In genomic region chr11:32262674-32263415, GRCm38 (mm10) we compare ENCODE assay signal across 20 mouse cellular contexts. TPM values are rescaled to one million over a fixed set of nuclear protein-coding genes. Genes with fewer than 3 reads are reported as not detected.
A peak's percentile ranks its signal among the peaks of the same experiment; 100 is the strongest.
DNase-seq lines count a peak whose midpoint lies in the region; ATAC-seq and TF ChIP-seq lines count a peak whose summit lies in the region.
"Had no signal": no experiment of that assay in that cellular context is flagged by ENCODE, and none has a peak within 500 bp of the region (broad histone marks: within the 10 kb centered on the region; RNA-seq: fewer than 3 reads in every experiment).

No protein-coding gene starts in this region.

- H3K9ac ChIP-seq in heart, embryonic 13.5 days, result 0 out of 2 replicates have a peak overlapping the region, but pooled peaks have one; percentile 2
- H3K9ac ChIP-seq in neural tube, embryonic 15.5 days (replicated peaks), result no peak overlapping the region
- H3K9ac ChIP-seq: limb, embryonic 12.5 days had no signal

- H3K4me2 ChIP-seq in heart, embryonic 13.5 days, result peak overlapping the region; percentile 0; the same call in 1 of the 2 replicates
- H3K4me2 ChIP-seq in neural tube, embryonic 15.5 days, result no peak overlapping the region
- H3K4me2 ChIP-seq: limb, embryonic 12.5 days had no signal

- intact Hi-C loops in heart, postnatal 10 days (cut with DNase I), result no loop called here
- intact Hi-C loops in gastrocnemius, adult 2 months (cut with DNase I), result no loop called here
- intact Hi-C loops in left cerebral cortex, postnatal 4 days (cut with DNase I), result no loop called here

- H3K27me3 ChIP-seq in heart, embryonic 13.5 days (replicated peaks), result no peaks in the 10 kb centered on the region
- no peaks in the 10 kb centered on the region for H3K27me3 ChIP-seq in neural tube, embryonic 15.5 days (replicated peaks)
- H3K27me3 ChIP-seq: CH12.LX; limb, embryonic 12.5 days; Patski had no signal

- H3K36me3 ChIP-seq in heart, embryonic 13.5 days, result peaks cover 30% of the 10 kb centered on the region
- H3K36me3 ChIP-seq in neural tube, embryonic 15.5 days, result 0 out of 2 replicates have a peak, but pooled peaks cover 16% of the 10 kb centered on the region

- TF ChIP-seq CTCF in embryonic fibroblast, embryonic 13.5 days (IDR thresholded peaks at IDR 0.05; ENCODE audit: borderline replicate concordance, insufficient read depth, low read length), result no peak
- TF ChIP-seq CTCF in gastrocnemius, adult 2 months (IDR thresholded peaks at IDR 0.05), result no peak

- H3K9me3 ChIP-seq in heart, embryonic 13.5 days, result no peaks in the 10 kb centered on the region
- no peaks in the 10 kb centered on the region for H3K9me3 ChIP-seq in neural tube, embryonic 15.5 days (replicated peaks)
- H3K9me3 ChIP-seq: limb, embryonic 12.5 days had no signal

- ATAC-seq in heart, embryonic 13.5 days (ENCODE audit: extremely low read depth, insufficient number of reproducible peaks, low FRiP score, low TSS enrichment), result no peak
- ATAC-seq in neural tube, embryonic 15.5 days (ENCODE audit: low FRiP score), result no peak
- no peak for ATAC-seq in megakaryocyte-erythroid progenitor cell, adult 5-6 weeks (replicated peaks; ENCODE audit: low FRiP score, low TSS enrichment, poor library complexity, severe bottlenecking)
- ATAC-seq: forebrain, embryonic 16.5 days; hindbrain, embryonic 16.5 days; Patski had no signal

- DNase-seq in heart, postnatal 10 days, result no peak
- DNase-seq in neural tube, embryonic 10.5 days (ENCODE audit: extremely low spot score, low spot score), result peak; percentile 30
- DNase-seq in gastrocnemius, adult 2 months, result no peak
- no peak for DNase-seq in left cerebral cortex, postnatal 4 days
- DNase-seq: cerebellum, postnatal 14 days; kidney, postnatal 4 days; layer of hippocampus, postnatal 36 days; lung, postnatal 14 days; midbrain, embryonic 14.5 days had no signal

- peaks cover 32% of the 10 kb centered on the region for H3K4me1 ChIP-seq in heart, embryonic 13.5 days
- peaks cover 11% of the 10 kb centered on the region for H3K4me1 ChIP-seq in neural tube, embryonic 15.5 days
- H3K4me1 ChIP-seq in embryonic fibroblast, embryonic 13.5 days (ENCODE audit: control insufficient read depth, insufficient read depth, low read length), result peaks cover 28% of the 10 kb centered on the region

- TF ChIP-seq POLR2A in embryonic fibroblast, embryonic 13.5 days (IDR thresholded peaks at IDR 0.05; ENCODE audit: low read depth, low read length), result no peak

- H3K4me3 ChIP-seq in heart, embryonic 13.5 days, result no peak overlapping the region
- no peak overlapping the region for H3K4me3 ChIP-seq in neural tube, embryonic 15.5 days (replicated peaks)
- no peak overlapping the region for H3K4me3 ChIP-seq in embryonic fibroblast, embryonic 13.5 days (ENCODE audit: insufficient read depth, low read length)
- no peak overlapping the region for H3K4me3 ChIP-seq in gastrocnemius, adult 2 months
- H3K4me3 ChIP-seq: limb, embryonic 12.5 days had no signal

- WGBS in heart, embryonic 13.5 days, result 68% methylated on average over 10 of the region's 10 CpGs
- WGBS in neural tube, embryonic 15.5 days, result 87% methylated on average over 10 of the region's 10 CpGs

- peak overlapping the region; percentile 13; the same call in 1 of the 2 replicates for H3K27ac ChIP-seq in heart, embryonic 13.5 days (replicated peaks)
- H3K27ac ChIP-seq in neural tube, embryonic 15.5 days (replicated peaks), result no peak overlapping the region
- H3K27ac ChIP-seq in embryonic fibroblast, embryonic 13.5 days (ENCODE audit: insufficient read depth, low read length), result peak overlapping the region; percentile 72
- H3K27ac ChIP-seq in gastrocnemius, adult 2 months, result no peak overlapping the region
- H3K27ac ChIP-seq: limb, embryonic 12.5 days had no signal

RNA-seq across cellular contexts. Expression of gene Nprl3, which starts 4.7 kb away (rescaled TPM):
- polyA plus RNA-seq in heart, embryonic 13.5 days (2015; fragmentation: Nextera tagmentation; extraction: Ambion mirVana), result 33.4 and 34.9 TPM in 2 replicates
- total RNA-seq in heart, postnatal 10 days (2021), result 10 to 100 TPM; 26.6 to 27.6 TPM
- polyA plus RNA-seq in neural tube, embryonic 15.5 days (2015; fragmentation: Nextera tagmentation; extraction: Ambion mirVana), result 38.8 and 42.5 TPM in 2 replicates
- 43.1 and 49.4 TPM in 2 replicates for polyA plus RNA-seq in embryonic fibroblast, embryonic 13.5 days (2011; ENCODE audit: insufficient read length, low read depth, missing spikeins)
- total RNA-seq in gastrocnemius, adult 2 months (2021), result 10 to 100 TPM; 25.6 to 29.6 TPM
- total RNA-seq in left cerebral cortex, postnatal 4 days (2021), result 10 to 100 TPM; 51.0 to 57.6 TPM
- 45.7 and 65.0 TPM in 2 replicates for total RNA-seq in megakaryocyte-erythroid progenitor cell, adult 5-6 weeks (2014; fragmentation: Nextera tagmentation)
- 12.9 and 35.6 TPM in 2 replicates for total RNA-seq in megakaryocyte-erythroid progenitor cell, adult 5-6 weeks (2017)

RNA-seq across cellular contexts. Expression of gene Hba-x, which starts 13.4 kb away (rescaled TPM):
- polyA plus RNA-seq in heart, embryonic 13.5 days (2015; fragmentation: Nextera tagmentation; extraction: Ambion mirVana), result 2,385 and 4,851 TPM in 2 replicates
- not detected for total RNA-seq in heart, postnatal 10 days (2021)
- polyA plus RNA-seq in neural tube, embryonic 15.5 days (2015; fragmentation: Nextera tagmentation; extraction: Ambion mirVana), result 33.0 and 50.2 TPM in 2 replicates
- not detected in 2 replicates for polyA plus RNA-seq in embryonic fibroblast, embryonic 13.5 days (2011; ENCODE audit: insufficient read length, low read depth, missing spikeins)
- not detected for total RNA-seq in gastrocnemius, adult 2 months (2021)
- not detected for total RNA-seq in left cerebral cortex, postnatal 4 days (2021)
- not detected in 2 replicates for total RNA-seq in megakaryocyte-erythroid progenitor cell, adult 5-6 weeks (2014; fragmentation: Nextera tagmentation)
- total RNA-seq in megakaryocyte-erythroid progenitor cell, adult 5-6 weeks (2017), result not detected in 2 replicates
- total RNA-seq: CH12.LX; gastrocnemius, adult 8-10 months; heart, adult 8-10 months; layer of hippocampus, postnatal 36 days had no signal
- polyA plus RNA-seq: Patski had no signal

RNA-seq across cellular contexts. Expression of gene Hba-a1, which starts 20.5 kb away (rescaled TPM):
- polyA plus RNA-seq in heart, embryonic 13.5 days (2015; fragmentation: Nextera tagmentation; extraction: Ambion mirVana), result 17,648 and 28,254 TPM in 2 replicates
- 1,000 to 10,000 TPM; 4,155 to 9,193 TPM for total RNA-seq in heart, postnatal 10 days (2021)
- polyA plus RNA-seq in neural tube, embryonic 15.5 days (2015; fragmentation: Nextera tagmentation; extraction: Ambion mirVana), result 2,622 and 3,044 TPM in 2 replicates
- polyA plus RNA-seq in embryonic fibroblast, embryonic 13.5 days (2011; ENCODE audit: insufficient read length, low read depth, missing spikeins), result not detected in 2 replicates
- total RNA-seq in gastrocnemius, adult 2 months (2021), result 100 to 1,000 TPM; 219 to 309 TPM
- 100 to 1,000 TPM in 1 of 2 experiments, 10 to 100 TPM in 1; 42.1 to 158 TPM for total RNA-seq in left cerebral cortex, postnatal 4 days (2021)
- 247 and 283 TPM in 2 replicates for total RNA-seq in megakaryocyte-erythroid progenitor cell, adult 5-6 weeks (2014; fragmentation: Nextera tagmentation)
- 19.7 and 99.3 TPM in 2 replicates for total RNA-seq in megakaryocyte-erythroid progenitor cell, adult 5-6 weeks (2017)
- polyA plus RNA-seq: Patski had no signal

RNA-seq across cellular contexts. Expression of gene Hbq1b, which starts 23.9 kb away (rescaled TPM):
- polyA plus RNA-seq in heart, embryonic 13.5 days (2015; fragmentation: Nextera tagmentation; extraction: Ambion mirVana), result 9.6 and 10.0 TPM in 2 replicates
- total RNA-seq in heart, postnatal 10 days (2021), result 1 to 10 TPM in 1 of 2 experiments, not detected in 1; 1.0 TPM
- polyA plus RNA-seq in neural tube, embryonic 15.5 days (2015; fragmentation: Nextera tagmentation; extraction: Ambion mirVana), result 0.93 and 1.1 TPM in 2 replicates
- polyA plus RNA-seq in embryonic fibroblast, embryonic 13.5 days (2011; ENCODE audit: insufficient read length, low read depth, missing spikeins), result not detected in 2 replicates
- total RNA-seq in gastrocnemius, adult 2 months (2021), result not detected
- total RNA-seq in left cerebral cortex, postnatal 4 days (2021), result 1 to 10 TPM; 3.4 to 5.2 TPM
- total RNA-seq in megakaryocyte-erythroid progenitor cell, adult 5-6 weeks (2014; fragmentation: Nextera tagmentation), result not detected in 2 replicates
- not detected in 2 replicates for total RNA-seq in megakaryocyte-erythroid progenitor cell, adult 5-6 weeks (2017)
- total RNA-seq: CH12.LX; gastrocnemius, adult 8-10 months had no signal
- polyA plus RNA-seq: midbrain, embryonic 14.5 days; Patski had no signal

RNA-seq across cellular contexts. Expression of gene Hba-a2, which starts 33.4 kb away (rescaled TPM):
- polyA plus RNA-seq in heart, embryonic 13.5 days (2015; fragmentation: Nextera tagmentation; extraction: Ambion mirVana), result 42,363 and 67,294 TPM in 2 replicates
- total RNA-seq in heart, postnatal 10 days (2021), result 1,000 to 10,000 TPM; 3,875 to 8,514 TPM
- polyA plus RNA-seq in neural tube, embryonic 15.5 days (2015; fragmentation: Nextera tagmentation; extraction: Ambion mirVana), result 6,998 and 8,084 TPM in 2 replicates
- not detected in 2 replicates for polyA plus RNA-seq in embryonic fibroblast, embryonic 13.5 days (2011; ENCODE audit: insufficient read length, low read depth, missing spikeins)
- 100 to 1,000 TPM; 153 to 208 TPM for total RNA-seq in gastrocnemius, adult 2 months (2021)
- 100 to 1,000 TPM in 1 of 2 experiments, 10 to 100 TPM in 1; 33.9 to 114 TPM for total RNA-seq in left cerebral cortex, postnatal 4 days (2021)
- total RNA-seq in megakaryocyte-erythroid progenitor cell, adult 5-6 weeks (2014; fragmentation: Nextera tagmentation), result 268 and 358 TPM in 2 replicates
- total RNA-seq in megakaryocyte-erythroid progenitor cell, adult 5-6 weeks (2017), result 121 and 343 TPM in 2 replicates
- polyA plus RNA-seq: Patski had no signal

Comparison
In these comparisons a context has a peak if more than half of its experiments do, and no peak if none do; other contexts are left out.
1. H3K27ac ChIP-seq: peak in heart, embryonic 13.5 days (single experiment) and embryonic fibroblast, embryonic 13.5 days (single experiment); none in neural tube, embryonic 15.5 days (single experiment) and gastrocnemius, adult 2 months (single experiment).
2. RNA of gene Hba-a1, which starts 20.5 kb away (total RNA-seq): 4,155 to 9,193 TPM in heart, postnatal 10 days; 219 to 309 TPM in gastrocnemius, adult 2 months, 19.7 to 283 TPM in megakaryocyte-erythroid progenitor cell, adult 5-6 weeks and 42.1 to 158 TPM in left cerebral cortex, postnatal 4 days; every median in the first group is over 10 times any median in the second.